Mouse (Mus musculus): ENCODE data around the gene Hoxc5.

GRCm38 (mm10) chr15:103010847-103011555, 43.8 kb downstream of the Hoxc5 start:
- TF ChIP-seq EP300 (IDR thresholded peaks at IDR 0.05; ENCODE audit: low read depth) = no peak
- no peak for TF ChIP-seq CTCF (IDR thresholded peaks at IDR 0.05; ENCODE audit: low read depth)
